Mouse (Mus musculus) small intestine, adult 2 months (tissue): ENCODE data around the gene Hoxc5. TPM values are rescaled to one million over a fixed set of nuclear protein-coding genes. Genes with fewer than 3 reads are reported as not detected.

Experiments
- H3K27ac ChIP-seq: fragments of 200-500 bp; 2 replicates; pipeline ENCODE4 v1.5.1; 2012; ENCODE audit warnings: low read depth, low read length, control low read depth, inconsistent platforms; ENCODE audit not compliant: insufficient read depth
- H3K27me3 ChIP-seq: fragments of 200-500 bp; 2 replicates; pipeline ENCODE4 v1.6.1; 2012; ENCODE audit warnings: mild to moderate bottlenecking, moderate library complexity, low read length, inconsistent platforms; ENCODE audit not compliant: control insufficient read depth, insufficient read depth
- H3K36me3 ChIP-seq: fragments of 200-500 bp; 2 replicates; pipeline ENCODE4 v1.6.1; 2012; ENCODE audit warnings: mild to moderate bottlenecking, low read length, control low read depth, inconsistent platforms; ENCODE audit not compliant: control insufficient read depth, insufficient read depth
- H3K4me1 ChIP-seq: fragments of 200-500 bp; 2 replicates; pipeline ENCODE4 v1.6.1; 2012; ENCODE audit warnings: low read length, inconsistent platforms, mixed read lengths; ENCODE audit not compliant: control insufficient read depth, insufficient read depth, insufficient read length
- H3K4me3 ChIP-seq: fragments of 200-500 bp; 2 replicates; pipeline ENCODE4 v1.5.1; 2012; ENCODE audit warnings: low read depth, mild to moderate bottlenecking, control low read depth, inconsistent platforms, low read length, moderate library complexity
- CTCF ChIP-seq: fragments of 200-500 bp; IDR thresholded peaks from 2 replicates; pipeline ENCODE4 v1.5.1; 2012; ENCODE audit warnings: low read depth, mild to moderate bottlenecking, control low read depth, inconsistent platforms, low read length, moderate library complexity, mixed read lengths; ENCODE audit not compliant: insufficient replicate concordance, insufficient read length; ENCODE audit errors: extremely low read depth
- POLR2A ChIP-seq: fragments of 200-500 bp; IDR thresholded peaks from 2 replicates; pipeline ENCODE4 v1.6.1; 2012; ENCODE audit warnings: low read depth, mild to moderate bottlenecking, control low read depth, inconsistent platforms, low read length, moderate library complexity
- WGBS: fragments of 180-500 bp; shearing (Covaris S2); methylation state at CpG from one replicate; pipeline ENCODE4 v1.1.7; 2018; 5-methylcytosine and 5-hydroxymethylcytosine counted together
- polyA plus RNA-seq: library from polyadenylated mRNA; depleted of rRNA; stranded (reverse); fragments of >200 nt; gene quantifications from 2 replicates; pipeline ENCODE4 v1.2.3, GENCODE M21; 2012; rRNA removed

Gene Hoxc5
- polyA plus RNA-seq = 0.28 and 1.7 TPM in 2 replicates

GRCm38 (mm10) chr15:102967312-102967510, at the start of gene Hoxc5:
TSS of gene Hoxc5 (plus strand) at chr15:102967443.
- peaks cover 3% of the 10 kb centered on the region for H3K4me1 ChIP-seq
- H3K36me3 ChIP-seq = no peaks in the 10 kb centered on the region
- H3K4me3 ChIP-seq = no peak within 1 kb of the TSS
- no peak within 1 kb of the TSS for H3K27ac ChIP-seq
- H3K27me3 ChIP-seq = peaks cover 88% of the 10 kb centered on the region
- TF ChIP-seq CTCF (no peak), POLR2A (no peak)
- 13% methylated on average over 12 of the region's 12 CpGs for WGBS

- TF ChIP-seq POLR2A (no peak), CTCF (no peak)
- H3K4me1 ChIP-seq = peaks cover 2% of the 10 kb centered on the region; the same call in 1 of the 2 replicates
- H3K27ac ChIP-seq = no peak overlapping the region
- peaks cover 60% of the 10 kb centered on the region for H3K27me3 ChIP-seq
- no peak overlapping the region for H3K4me3 ChIP-seq
- 6% methylated on average over 20 of the region's 20 CpGs for WGBS
- H3K36me3 ChIP-seq = no peaks in the 10 kb centered on the region
These were observed 49.2 kb upstream of the Hoxc5 start for GRCm38 (mm10) chr15:102917972-102918572.

GRCm38 (mm10) chr15:102918611-102919265, 48.5 kb upstream of the Hoxc5 start:
- 5% methylated on average over 7 of the region's 7 CpGs for WGBS
- Histone ChIP-seq H3K27me3 (peaks cover 62% of the 10 kb centered on the region), H3K4me1 (peaks cover 2% of the 10 kb centered on the region; the same call in 1 of the 2 replicates), H3K36me3 (no peaks in the 10 kb centered on the region), H3K4me3 (no peak overlapping the region), H3K27ac (no peak overlapping the region)
- TF ChIP-seq CTCF (no peak), POLR2A (no peak)

- Histone ChIP-seq H3K4me1 (peaks cover 2% of the 10 kb centered on the region; the same call in 1 of the 2 replicates), H3K27ac (no peak overlapping the region), H3K36me3 (no peaks in the 10 kb centered on the region), H3K4me3 (no peak overlapping the region), H3K27me3 (peaks cover 69% of the 10 kb centered on the region)
- TF ChIP-seq POLR2A (no peak), CTCF (no peak)
- 5% methylated on average over 12 of the region's 12 CpGs for whole genome bisulfite sequencing
These were observed 47.7 kb upstream of the Hoxc5 start for GRCm38 (mm10) chr15:102919336-102920180.

- H3K27ac ChIP-seq = no peak overlapping the region
- peak overlapping the region; percentile 16; the same call in 1 of the 2 replicates for H3K4me3 ChIP-seq
- H3K27me3 ChIP-seq = peaks cover 74% of the 10 kb centered on the region
- H3K36me3 ChIP-seq = no peaks in the 10 kb centered on the region
- TF ChIP-seq POLR2A = no peak
- no peak for TF ChIP-seq CTCF
- WGBS = 2% methylated on average over 20 of the region's 20 CpGs
- peaks cover 2% of the 10 kb centered on the region; the same call in 1 of the 2 replicates for H3K4me1 ChIP-seq
These were observed 46.6 kb upstream of the Hoxc5 start for GRCm38 (mm10) chr15:102920619-102921018.

GRCm38 (mm10) chr15:102921053-102922011, 45.9 kb upstream of the Hoxc5 start, which contains the start of gene Hoxc13:
TSS of gene Hoxc13 (plus strand) at chr15:102921103.
- H3K4me3 ChIP-seq = peak within 1 kb of the TSS; percentile 16; the same call in 1 of the 2 replicates
- H3K27me3 ChIP-seq = peaks cover 73% of the 10 kb centered on the region
- no peak within 1 kb of the TSS for H3K27ac ChIP-seq
- no peak for TF ChIP-seq CTCF
- TF ChIP-seq POLR2A = no peak
- 5% methylated on average over 86 of the region's 88 CpGs for WGBS
- no peaks in the 10 kb centered on the region for H3K36me3 ChIP-seq
- H3K4me1 ChIP-seq = peaks cover 2% of the 10 kb centered on the region; the same call in 1 of the 2 replicates
